8 mouse cellular contexts compared by ENCODE assay signal in genomic region chr7:119023394-119023921, GRCm38 (mm10). TPM values are rescaled to one million over a fixed set of nuclear protein-coding genes. Genes with fewer than 3 reads are reported as not detected.
A peak's percentile ranks its signal among the peaks of the same experiment; 100 is the strongest.
DNase-seq lines count a peak whose midpoint lies in the region; ATAC-seq and TF ChIP-seq lines count a peak whose summit lies in the region.

No protein-coding gene starts in this region.

- H3K9ac ChIP-seq in forebrain, embryonic 12.5 days: no peak overlapping the region
- H3K9ac ChIP-seq in midbrain, postnatal 0 days (replicated peaks; ENCODE audit: low read length, poor library complexity, severe bottlenecking): no peak overlapping the region

- H3K27ac ChIP-seq in forebrain, embryonic 12.5 days: no peak overlapping the region
- H3K27ac ChIP-seq in midbrain, postnatal 0 days (ENCODE audit: low read depth, low read length): no peak overlapping the region

- intact Hi-C loops in left cerebral cortex, postnatal 14 days (cut with DNase I): loop anchor here (2.0 to 10.0 kb wide), 2 partner anchors 161 to 403 kb away; partner anchors contain the start of gene Gpr139

- no peak overlapping the region for H3K4me3 ChIP-seq in forebrain, embryonic 12.5 days (replicated peaks)
- H3K4me3 ChIP-seq in midbrain, postnatal 0 days (ENCODE audit: low read depth, low read length): no peak overlapping the region

- no peak for TF ChIP-seq POLR2A in brain, embryonic 14.5 days (IDR thresholded peaks at IDR 0.05; ENCODE audit: borderline replicate concordance, extremely low read depth, insufficient read depth, insufficient read length, poor library complexity, severe bottlenecking)

- 21% methylated on average over 17 of the region's 17 CpGs for WGBS in forebrain, embryonic 12.5 days
- WGBS in midbrain, postnatal 0 days: 27% methylated on average over 17 of the region's 17 CpGs

- no peaks in the 10 kb centered on the region for H3K27me3 ChIP-seq in forebrain, embryonic 12.5 days
- H3K27me3 ChIP-seq in midbrain, postnatal 0 days (ENCODE audit: insufficient read depth, low read length): no peaks in the 10 kb centered on the region

- H3K4me1 ChIP-seq in forebrain, embryonic 12.5 days: no peaks in the 10 kb centered on the region
- H3K4me1 ChIP-seq in midbrain, postnatal 0 days (ENCODE audit: insufficient read depth, low read length): no peaks in the 10 kb centered on the region

- DNase-seq in spleen, postnatal 4 days (ENCODE audit: low spot score in 2 of 2): peak; percentile 25 to 72
- no peak for DNase-seq in spleen, adult 12 weeks (ENCODE audit: low spot score)
- DNase-seq in brain, embryonic 14.5 days (ENCODE audit: low read depth): peak; percentile 73
- peak; percentile 80 for DNase-seq in kidney, adult 18-20 months
- peak; percentile 75 to 79 for DNase-seq in left cerebral cortex, postnatal 14 days (ENCODE audit: low spot score in 2 of 2)
- peak; percentile 77 for DNase-seq in midbrain, postnatal 0 days (ENCODE audit: low spot score)
- peak; percentile 55 for DNase-seq in thymus, postnatal 25 days

- H3K4me2 ChIP-seq in forebrain, embryonic 12.5 days: 0 out of 2 replicates have a peak overlapping the region, but pooled peaks have one; percentile 10
- no peak overlapping the region for H3K4me2 ChIP-seq in midbrain, postnatal 0 days (ENCODE audit: low read depth, low read length, poor library complexity, severe bottlenecking)

- H3K36me3 ChIP-seq in forebrain, embryonic 12.5 days (replicated peaks): no peaks in the 10 kb centered on the region
- H3K36me3 ChIP-seq in midbrain, postnatal 0 days (ENCODE audit: insufficient read depth, low read length): no peaks in the 10 kb centered on the region

- peak; percentile 85 for TF ChIP-seq CTCF in brain, embryonic 14.5 days (IDR thresholded peaks at IDR 0.05; ENCODE audit: borderline replicate concordance, extremely low read depth, insufficient read depth, insufficient read length)
- peak; percentile 84 for TF ChIP-seq CTCF in midbrain, postnatal 0 days (IDR thresholded peaks at IDR 0.05)

- ATAC-seq in forebrain, embryonic 12.5 days (ENCODE audit: low FRiP score): peak; percentile 33; the same call in 1 of the 2 replicates
- no peak for ATAC-seq in midbrain, postnatal 0 days (ENCODE audit: low FRiP score)

- no peaks in the 10 kb centered on the region for H3K9me3 ChIP-seq in forebrain, embryonic 12.5 days
- H3K9me3 ChIP-seq in midbrain, postnatal 0 days (ENCODE audit: low read length): no peaks in the 10 kb centered on the region

RNA-seq across cellular contexts. Expression of gene Gprc5b, which starts 28.4 kb away (rescaled TPM):
- polyA plus RNA-seq in brain, embryonic 14.5 days (2012; rRNA removed): 25.0 and 28.2 TPM in 2 replicates
- 11.8 and 15.1 TPM in 2 replicates for polyA plus RNA-seq in forebrain, embryonic 12.5 days (2016; fragmentation: Nextera tagmentation; extraction: Ambion mirVana)
- total RNA-seq in left cerebral cortex, postnatal 14 days (2021): 10 to 100 TPM; 59.1 to 70.6 TPM
- total RNA-seq in midbrain, postnatal 0 days (2014; rRNA removed): 19.9 and 30.1 TPM in 2 replicates
- polyA plus RNA-seq in midbrain, postnatal 0 days (2015; fragmentation: Nextera tagmentation; extraction: Ambion mirVana): 6.1 and 6.6 TPM in 2 replicates
